8 mouse cellular contexts compared by ENCODE assay signal in genomic region chr10:8801139-8801613, GRCm38 (mm10).
DNase-seq lines count a peak whose midpoint lies in the region; ATAC-seq lines count a peak whose summit lies in the region.

No protein-coding gene starts in this region.

- 0 out of 2 replicates have a peak overlapping the region, but pooled peaks have one; percentile 8 for H3K4me3 ChIP-seq in hindbrain, embryonic 13.5 days
- no peak overlapping the region for H3K4me3 ChIP-seq in limb, embryonic 11.5 days (ENCODE audit: low read depth, low read length)

- peak overlapping the region; percentile 41 for H3K4me2 ChIP-seq in hindbrain, embryonic 13.5 days
- no peak overlapping the region for H3K4me2 ChIP-seq in limb, embryonic 11.5 days (ENCODE audit: low read depth, severe bottlenecking)

- H3K9ac ChIP-seq in hindbrain, embryonic 13.5 days = no peak overlapping the region
- no peak overlapping the region for H3K9ac ChIP-seq in limb, embryonic 11.5 days (ENCODE audit: low read length)

- H3K27ac ChIP-seq in hindbrain, embryonic 13.5 days = peak overlapping the region; percentile 50
- no peak overlapping the region for H3K27ac ChIP-seq in limb, embryonic 11.5 days (replicated peaks; ENCODE audit: low read depth, low read length)

- ATAC-seq in cerebellum, adult (ENCODE audit: insufficient number of reproducible peaks, low FRiP score, low TSS enrichment) = 0 out of 2 replicates have a peak, but pooled peaks have one; percentile 34
- ATAC-seq in hindbrain, embryonic 13.5 days (ENCODE audit: low FRiP score) = peak; percentile 70
- ATAC-seq in limb, embryonic 11.5 days (ENCODE audit: insufficient number of reproducible peaks, low FRiP score, low TSS enrichment, low read depth) = no peak

- no peak for DNase-seq in cerebellum, postnatal 36 days
- peak; percentile 51 to 56 for DNase-seq in cerebellum, postnatal 10 days
- DNase-seq in limb, embryonic 11.5 days (ENCODE audit: low spot score) = peak; percentile 41
- DNase-seq in right cerebral cortex, postnatal 14 days = peak; percentile 41
- DNase-seq in lung, postnatal 25 days (ENCODE audit: low spot score) = no peak
- no peak for DNase-seq in spleen, adult 18-20 months

- no peaks in the 10 kb centered on the region for H3K27me3 ChIP-seq in hindbrain, embryonic 13.5 days
- no peaks in the 10 kb centered on the region for H3K27me3 ChIP-seq in limb, embryonic 11.5 days (ENCODE audit: control insufficient read depth, insufficient read depth, low read length)

- H3K4me1 ChIP-seq in hindbrain, embryonic 13.5 days (replicated peaks) = peaks cover 43% of the 10 kb centered on the region
- H3K4me1 ChIP-seq in limb, embryonic 11.5 days (ENCODE audit: control insufficient read depth, insufficient read depth, low read length) = peaks cover 12% of the 10 kb centered on the region

- no peaks in the 10 kb centered on the region for H3K9me3 ChIP-seq in hindbrain, embryonic 13.5 days
- peaks cover 2% of the 10 kb centered on the region; the same call in 1 of the 2 replicates for H3K9me3 ChIP-seq in limb, embryonic 11.5 days (ENCODE audit: control insufficient read depth, low read length)

- 20% methylated on average over 14 of the region's 14 CpGs for WGBS in hindbrain, embryonic 13.5 days
- WGBS in limb, embryonic 11.5 days = 62% methylated on average over 14 of the region's 14 CpGs

- H3K36me3 ChIP-seq in hindbrain, embryonic 13.5 days = 0 out of 2 replicates have a peak, but pooled peaks cover 3% of the 10 kb centered on the region
- H3K36me3 ChIP-seq in limb, embryonic 11.5 days (ENCODE audit: control insufficient read depth, insufficient read depth, low read length) = peaks cover 7% of the 10 kb centered on the region

Comparison
In these comparisons a context has a peak if more than half of its experiments do, and no peak if none do; other contexts are left out.
1. DNase-seq: peak in cerebellum, postnatal 10 days (2 of 2), limb, embryonic 11.5 days (single experiment) and right cerebral cortex, postnatal 14 days (single experiment); none in cerebellum, postnatal 36 days (0 of 2), lung, postnatal 25 days (single experiment) and spleen, adult 18-20 months (0 of 2).